Mouse (Mus musculus) lung, postnatal 14 days (tissue): Measurements from ENCODE around the gene Olfr266.

ENCODE experiments used
- DNase-seq: peaks from one replicate; pipeline ENCODE4 v3.0.0; 2021

Olfr266 gene

GRCm38 (mm10) chr3:106826187-106826586, at the start of gene Olfr266:
TSS of gene Olfr266 (minus strand) at chr3:106826287.
- DNase-seq = no peak

GRCm38 (mm10) chr3:106875626-106876025, 49.5 kb upstream of the Olfr266 start:
- DNase-seq = no peak

- no peak for DNase-seq
These were observed 46.8 kb upstream of the Olfr266 start for GRCm38 (mm10) chr3:106872893-106873292.

- DNase-seq = no peak
These were observed 6.0 kb upstream of the Olfr266 start for GRCm38 (mm10) chr3:106832107-106832506.

- no peak for DNase-seq
These were observed 8.4 kb downstream of the Olfr266 start for GRCm38 (mm10) chr3:106817676-106818075.

- no peak for DNase-seq
These were observed 17.0 kb downstream of the Olfr266 start for GRCm38 (mm10) chr3:106808972-106809695.

GRCm38 (mm10) chr3:106798079-106798478, 28.0 kb downstream of the Olfr266 start:
- DNase-seq = no peak

GRCm38 (mm10) chr3:106789930-106790329, 36.2 kb downstream of the Olfr266 start, which contains the start of gene Cd53:
TSS of gene Cd53 (minus strand) at chr3:106790149.
- DNase-seq = no peak

GRCm38 (mm10) chr3:106788440-106788887, 37.6 kb downstream of the Olfr266 start:
- DNase-seq = no peak

- DNase-seq = no peak
These were observed 38.1 kb downstream of the Olfr266 start for GRCm38 (mm10) chr3:106787972-106788371.

GRCm38 (mm10) chr3:106785130-106785529, 41.0 kb downstream of the Olfr266 start:
- no peak for DNase-seq

GRCm38 (mm10) chr3:106771834-106772233, 54.3 kb downstream of the Olfr266 start:
- DNase-seq = no peak
